Mouse (Mus musculus) neural tube, embryonic 12.5 days (tissue): ENCODE measurements at regions not wholly inside any gene's neighbourhood (a gene's known extent, or its start where the extent isn't known, plus 50 kb on each side); places are given as distances from the start of the nearest gene placed in this dataset.

Experiments used
- ATAC-seq: fragments of 200-750 bp; cut with Nextera tagmentation; 2 replicates; pipeline ENCODE4 v1.8.0; 2017; ENCODE audit warnings: low read depth, mild to moderate bottlenecking, moderate TSS enrichment, moderate library complexity; ENCODE audit not compliant: low FRiP score
- H3K27ac ChIP-seq: fragments of 300-500 bp; sonication (generic); 2 replicates; pipeline ENCODE4 v1.5.1; 2016
- H3K27me3 ChIP-seq: fragments of 300-500 bp; sonication (generic); replicated peaks from 2 replicates; pipeline ENCODE4 v1.6.1; 2016; ENCODE audit warnings: mild to moderate bottlenecking
- H3K36me3 ChIP-seq: fragments of 300-500 bp; sonication (generic); 2 replicates; pipeline ENCODE4 v1.6.1; 2016; ENCODE audit warnings: mild to moderate bottlenecking
- H3K4me1 ChIP-seq: fragments of 300-500 bp; sonication (generic); 2 replicates; pipeline ENCODE4 v1.6.1; 2016
- H3K4me2 ChIP-seq: fragments of 300-500 bp; sonication (generic); replicated peaks from 2 replicates; pipeline ENCODE4 v1.6.1; 2016; ENCODE audit warnings: mild to moderate bottlenecking
- H3K4me3 ChIP-seq: fragments of 300-500 bp; sonication (generic); 2 replicates; pipeline ENCODE4 v1.5.1; 2016
- H3K9ac ChIP-seq: fragments of 300-500 bp; sonication (generic); 2 replicates; pipeline ENCODE4 v1.6.1; 2016; ENCODE audit warnings: mild to moderate bottlenecking
- H3K9me3 ChIP-seq: fragments of 300-500 bp; sonication (generic); 2 replicates; pipeline ENCODE4 v1.6.1; 2016; ENCODE audit warnings: mild to moderate bottlenecking
- WGBS: fragments of 180-500 bp; shearing (Covaris S2); methylation state at CpG from one replicate; pipeline ENCODE4 v1.1.7; 2016; 5-methylcytosine and 5-hydroxymethylcytosine counted together

- ATAC-seq, result no peak
- 78% methylated on average over 3 of the region's 3 CpGs for WGBS
- Histone ChIP-seq H3K9me3 (no peaks in the 10 kb centered on the region), H3K4me3 (no peak overlapping the region), H3K27ac (no peak overlapping the region), H3K9ac (no peak overlapping the region), H3K4me1 (no peaks in the 10 kb centered on the region), H3K4me2 (no peak overlapping the region), H3K36me3 (no peaks in the 10 kb centered on the region), H3K27me3 (no peaks in the 10 kb centered on the region)
These were observed 122.0 kb upstream of the Spaca1 start for GRCm38 (mm10) chr4:34172000-34172399.

- no peaks in the 10 kb centered on the region for H3K4me1 ChIP-seq
- no peaks in the 10 kb centered on the region for H3K27me3 ChIP-seq
- no peak overlapping the region for H3K4me3 ChIP-seq
- WGBS, result 89% methylated on average over 1 of the region's 1 CpGs
- no peaks in the 10 kb centered on the region for H3K36me3 ChIP-seq
- H3K27ac ChIP-seq, result no peak overlapping the region
- no peaks in the 10 kb centered on the region for H3K9me3 ChIP-seq
- no peak overlapping the region for H3K9ac ChIP-seq
- H3K4me2 ChIP-seq, result no peak overlapping the region
- ATAC-seq, result no peak
These were observed 127.4 kb upstream of the Spaca1 start for GRCm38 (mm10) chr4:34177421-34177820.

- Histone ChIP-seq H3K36me3 (no peaks in the 10 kb centered on the region), H3K4me1 (no peaks in the 10 kb centered on the region), H3K4me3 (no peak overlapping the region), H3K9me3 (no peaks in the 10 kb centered on the region), H3K27ac (no peak overlapping the region), H3K27me3 (no peaks in the 10 kb centered on the region), H3K4me2 (no peak overlapping the region), H3K9ac (no peak overlapping the region)
- WGBS, result 91% methylated on average over 5 of the region's 5 CpGs
- ATAC-seq, result no peak
These were observed 136.5 kb upstream of the Spaca1 start for GRCm38 (mm10) chr4:34186522-34186921.

GRCm38 (mm10) chr4:34203193-34203848 lies 153.3 kb upstream of the Spaca1 start:
- H3K4me3 ChIP-seq, result no peak overlapping the region
- H3K27ac ChIP-seq, result no peak overlapping the region
- no peak for ATAC-seq
- H3K27me3 ChIP-seq, result no peaks in the 10 kb centered on the region
- 85% methylated on average over 10 of the region's 10 CpGs for WGBS
- no peaks in the 10 kb centered on the region for H3K4me1 ChIP-seq
- H3K36me3 ChIP-seq, result no peaks in the 10 kb centered on the region
- H3K4me2 ChIP-seq, result no peak overlapping the region
- H3K9ac ChIP-seq, result no peak overlapping the region
- no peaks in the 10 kb centered on the region for H3K9me3 ChIP-seq

- H3K9ac ChIP-seq, result no peak overlapping the region
- no peaks in the 10 kb centered on the region for H3K36me3 ChIP-seq
- H3K9me3 ChIP-seq, result no peaks in the 10 kb centered on the region
- H3K27me3 ChIP-seq, result no peaks in the 10 kb centered on the region
- H3K4me1 ChIP-seq, result no peaks in the 10 kb centered on the region
- no peak for ATAC-seq
- H3K4me3 ChIP-seq, result no peak overlapping the region
- H3K27ac ChIP-seq, result no peak overlapping the region
- 63% methylated on average over 5 of the region's 5 CpGs for WGBS
- H3K4me2 ChIP-seq, result no peak overlapping the region
These were observed 159.3 kb upstream of the Spaca1 start for GRCm38 (mm10) chr4:34209179-34209896.

GRCm38 (mm10) chr4:34213731-34214130 lies 163.7 kb upstream of the Spaca1 start:
- ATAC-seq, result no peak
- no peaks in the 10 kb centered on the region for H3K36me3 ChIP-seq
- no peak overlapping the region for H3K27ac ChIP-seq
- H3K9me3 ChIP-seq, result no peaks in the 10 kb centered on the region
- no peaks in the 10 kb centered on the region for H3K4me1 ChIP-seq
- H3K4me2 ChIP-seq, result no peak overlapping the region
- H3K9ac ChIP-seq, result no peak overlapping the region
- H3K27me3 ChIP-seq, result no peaks in the 10 kb centered on the region
- no peak overlapping the region for H3K4me3 ChIP-seq

GRCm38 (mm10) chr4:34214346-34214745 lies 164.4 kb upstream of the Spaca1 start:
- no peak overlapping the region for H3K4me3 ChIP-seq
- H3K4me2 ChIP-seq, result no peak overlapping the region
- WGBS, result 85% methylated on average over 11 of the region's 11 CpGs
- H3K4me1 ChIP-seq, result no peaks in the 10 kb centered on the region
- H3K36me3 ChIP-seq, result no peaks in the 10 kb centered on the region
- no peak overlapping the region for H3K27ac ChIP-seq
- no peak for ATAC-seq
- H3K9ac ChIP-seq, result no peak overlapping the region
- no peaks in the 10 kb centered on the region for H3K27me3 ChIP-seq
- H3K9me3 ChIP-seq, result no peaks in the 10 kb centered on the region

GRCm38 (mm10) chr4:34221915-34222314 lies 171.9 kb upstream of the Spaca1 start:
- H3K4me1 ChIP-seq, result no peaks in the 10 kb centered on the region
- 90% methylated on average over 1 of the region's 1 CpGs for WGBS
- no peak overlapping the region for H3K4me3 ChIP-seq
- no peak overlapping the region for H3K27ac ChIP-seq
- no peaks in the 10 kb centered on the region for H3K9me3 ChIP-seq
- no peak overlapping the region for H3K9ac ChIP-seq
- ATAC-seq, result no peak
- no peaks in the 10 kb centered on the region for H3K27me3 ChIP-seq
- H3K4me2 ChIP-seq, result no peak overlapping the region
- no peaks in the 10 kb centered on the region for H3K36me3 ChIP-seq

- Histone ChIP-seq H3K4me2 (no peak overlapping the region), H3K4me3 (no peak overlapping the region), H3K36me3 (no peaks in the 10 kb centered on the region), H3K9ac (no peak overlapping the region), H3K27ac (no peak overlapping the region), H3K9me3 (no peaks in the 10 kb centered on the region), H3K27me3 (no peaks in the 10 kb centered on the region), H3K4me1 (no peaks in the 10 kb centered on the region)
- 64% methylated on average over 5 of the region's 5 CpGs for WGBS
- ATAC-seq, result no peak
These were observed 176.3 kb upstream of the Spaca1 start for GRCm38 (mm10) chr4:34226089-34226840.

- Histone ChIP-seq H3K4me2 (no peak overlapping the region), H3K4me1 (no peaks in the 10 kb centered on the region), H3K9me3 (no peaks in the 10 kb centered on the region), H3K27me3 (no peaks in the 10 kb centered on the region), H3K4me3 (no peak overlapping the region), H3K27ac (no peak overlapping the region), H3K36me3 (no peaks in the 10 kb centered on the region), H3K9ac (no peak overlapping the region)
- 92% methylated on average over 5 of the region's 5 CpGs for WGBS
- no peak for ATAC-seq
These were observed 176.9 kb upstream of the Spaca1 start for GRCm38 (mm10) chr4:34226886-34227285.

GRCm38 (mm10) chr4:34227611-34228010 lies 177.6 kb upstream of the Spaca1 start:
- no peaks in the 10 kb centered on the region for H3K9me3 ChIP-seq
- H3K9ac ChIP-seq, result no peak overlapping the region
- H3K4me1 ChIP-seq, result no peaks in the 10 kb centered on the region
- 77% methylated on average over 5 of the region's 5 CpGs for WGBS
- H3K27ac ChIP-seq, result no peak overlapping the region
- no peak overlapping the region for H3K4me2 ChIP-seq
- no peak overlapping the region for H3K4me3 ChIP-seq
- ATAC-seq, result no peak
- H3K36me3 ChIP-seq, result no peaks in the 10 kb centered on the region
- no peaks in the 10 kb centered on the region for H3K27me3 ChIP-seq

GRCm38 (mm10) chr4:34231270-34231669 lies 181.3 kb upstream of the Spaca1 start:
- Histone ChIP-seq H3K9me3 (no peaks in the 10 kb centered on the region), H3K27ac (no peak overlapping the region), H3K36me3 (no peaks in the 10 kb centered on the region), H3K4me1 (peaks cover 6% of the 10 kb centered on the region; the same call in 1 of the 2 replicates), H3K4me2 (no peak overlapping the region), H3K27me3 (no peaks in the 10 kb centered on the region), H3K4me3 (no peak overlapping the region), H3K9ac (no peak overlapping the region)
- peak; percentile 85 for ATAC-seq
- WGBS, result 12% methylated on average over 3 of the region's 3 CpGs
